8 mouse cellular contexts compared by ENCODE assay signal in genomic region chr5:30959198-30959854, GRCm38 (mm10). TPM values are rescaled to one million over a fixed set of nuclear protein-coding genes. Genes with fewer than 3 reads are reported as not detected.
A peak's percentile ranks its signal among the peaks of the same experiment; 100 is the strongest.
DNase-seq lines count a peak whose midpoint lies in the region; ATAC-seq and TF ChIP-seq lines count a peak whose summit lies in the region.

No protein-coding gene starts in this region.

- 27% methylated on average over 19 of the region's 19 CpGs for WGBS in embryonic facial prominence, embryonic 13.5 days
- WGBS in kidney, adult 2 months = 8% methylated on average over 19 of the region's 19 CpGs
- 36% methylated on average over 19 of the region's 19 CpGs for WGBS in midbrain, embryonic 11.5 days

- peaks cover 19% of the 10 kb centered on the region for H3K4me1 ChIP-seq in embryonic facial prominence, embryonic 13.5 days
- peaks cover 17% of the 10 kb centered on the region for H3K4me1 ChIP-seq in kidney, adult 2 months (ENCODE audit: control insufficient read depth, insufficient read depth, low read length)
- H3K4me1 ChIP-seq in midbrain, embryonic 11.5 days (ENCODE audit: control insufficient read depth, insufficient read depth, low read length) = peaks cover 19% of the 10 kb centered on the region

- TF ChIP-seq POLR2A in kidney, adult 2 months (IDR thresholded peaks at IDR 0.05; ENCODE audit: low read depth, low read length) = no peak

- no peaks in the 10 kb centered on the region for H3K27me3 ChIP-seq in embryonic facial prominence, embryonic 13.5 days
- H3K27me3 ChIP-seq in kidney, adult 2 months (replicated peaks; ENCODE audit: control insufficient read depth, insufficient read depth, low read length) = no peaks in the 10 kb centered on the region
- no peaks in the 10 kb centered on the region for H3K27me3 ChIP-seq in midbrain, embryonic 11.5 days (ENCODE audit: control insufficient read depth, insufficient read depth, low read length)

- no peak for ATAC-seq in embryonic facial prominence, embryonic 13.5 days (ENCODE audit: insufficient number of reproducible peaks, insufficient read depth, low FRiP score, low TSS enrichment, low read depth)
- no peak for ATAC-seq in midbrain, embryonic 11.5 days (ENCODE audit: low FRiP score)

- TF ChIP-seq CTCF in layer of hippocampus, adult 2 months (conservative IDR thresholded peaks at IDR 0.05) = no peak
- no peak for TF ChIP-seq CTCF in kidney, adult 2 months (conservative IDR thresholded peaks at IDR 0.05; ENCODE audit: insufficient read depth, insufficient read length, low read depth, low read length)

- peak overlapping the region; percentile 96 for H3K27ac ChIP-seq in layer of hippocampus, adult 2 months
- peak overlapping the region; percentile 91 for H3K27ac ChIP-seq in embryonic facial prominence, embryonic 13.5 days
- peak overlapping the region; percentile 79 for H3K27ac ChIP-seq in kidney, adult 2 months (ENCODE audit: insufficient read depth, low read depth, low read length)
- no peak overlapping the region for H3K27ac ChIP-seq in midbrain, embryonic 11.5 days (ENCODE audit: low read depth, low read length)

- peaks cover 36% of the 10 kb centered on the region for H3K36me3 ChIP-seq in embryonic facial prominence, embryonic 13.5 days
- peaks cover 1% of the 10 kb centered on the region; the same call in 1 of the 2 replicates for H3K36me3 ChIP-seq in kidney, adult 2 months (ENCODE audit: control insufficient read depth, insufficient read depth, low read length)
- H3K36me3 ChIP-seq in midbrain, embryonic 11.5 days (ENCODE audit: control insufficient read depth, insufficient read depth, low read length) = peaks cover 17% of the 10 kb centered on the region

- peak overlapping the region; percentile 92 for H3K9ac ChIP-seq in embryonic facial prominence, embryonic 13.5 days
- H3K9ac ChIP-seq in midbrain, embryonic 11.5 days (ENCODE audit: low read length) = peak overlapping the region; percentile 76

- H3K4me3 ChIP-seq in layer of hippocampus, adult 2 months = peak overlapping the region; percentile 94
- H3K4me3 ChIP-seq in embryonic facial prominence, embryonic 13.5 days = peak overlapping the region; percentile 86
- peak overlapping the region; percentile 94 for H3K4me3 ChIP-seq in kidney, adult 2 months (ENCODE audit: insufficient read depth, low read depth, low read length)
- H3K4me3 ChIP-seq in midbrain, embryonic 11.5 days (ENCODE audit: low read depth, low read length) = peak overlapping the region; percentile 74

- H3K9me3 ChIP-seq in embryonic facial prominence, embryonic 13.5 days = no peaks in the 10 kb centered on the region
- no peaks in the 10 kb centered on the region for H3K9me3 ChIP-seq in midbrain, embryonic 11.5 days (ENCODE audit: control insufficient read depth, low read length)

- no peak for DNase-seq in layer of hippocampus, adult 2 months (ENCODE audit: low spot score in 2 of 2)
- no peak for DNase-seq in layer of hippocampus, adult 18-20 months (ENCODE audit: low spot score in 2 of 2)
- peak; percentile 79 for DNase-seq in kidney, adult 2 months
- no peak for DNase-seq in midbrain, embryonic 11.5 days (ENCODE audit: low spot score, missing footprints)
- no peak for DNase-seq in right cerebral cortex, postnatal 4 days
- DNase-seq in gastrocnemius, postnatal 10 days = no peak
- DNase-seq in adrenal gland, adult 2 months = no peak

- peak overlapping the region; percentile 86 for H3K4me2 ChIP-seq in embryonic facial prominence, embryonic 13.5 days
- peak overlapping the region; percentile 88 for H3K4me2 ChIP-seq in midbrain, embryonic 11.5 days

RNA-seq across cellular contexts. Expression of gene Preb, which starts 0.8 kb away (rescaled TPM):
- 100 to 1,000 TPM; 132 to 145 TPM for total RNA-seq in layer of hippocampus, adult 2 months (2021)
- 100 to 1,000 TPM; 119 to 125 TPM for total RNA-seq in layer of hippocampus, adult 18-20 months (2021)
- 132 and 133 TPM in 2 replicates for polyA plus RNA-seq in embryonic facial prominence, embryonic 13.5 days (2015; fragmentation: Nextera tagmentation; extraction: Ambion mirVana)
- polyA plus RNA-seq in kidney, adult 2 months (2012; rRNA removed) = 346 and 372 TPM in 2 replicates
- polyA plus RNA-seq in midbrain, embryonic 11.5 days (2014; fragmentation: Nextera tagmentation; extraction: Ambion mirVana) = 89.4 and 91.0 TPM in 2 replicates
- 10 to 100 TPM; 76.8 to 83.0 TPM for total RNA-seq in gastrocnemius, postnatal 10 days (2021)
- total RNA-seq in adrenal gland, adult 2 months (2021) = 100 to 1,000 TPM; 119 to 126 TPM
- polyA plus RNA-seq in adrenal gland, adult 2 months (2012; rRNA removed) = 284 TPM in 2 replicates

RNA-seq across cellular contexts. Expression of gene Tcf23, which starts 9.1 kb away (rescaled TPM):
- total RNA-seq in layer of hippocampus, adult 2 months (2021) = under 1 TPM; 0.10 to 0.20 TPM
- total RNA-seq in layer of hippocampus, adult 18-20 months (2021) = under 1 TPM; 0.12 to 0.30 TPM
- 0.08 TPM in 1 of 2 replicates, not detected in the other for polyA plus RNA-seq in embryonic facial prominence, embryonic 13.5 days (2015; fragmentation: Nextera tagmentation; extraction: Ambion mirVana)
- 0.16 and 0.22 TPM in 2 replicates for polyA plus RNA-seq in kidney, adult 2 months (2012; rRNA removed)
- not detected in 2 replicates for polyA plus RNA-seq in midbrain, embryonic 11.5 days (2014; fragmentation: Nextera tagmentation; extraction: Ambion mirVana)
- under 1 TPM; 0.09 to 0.28 TPM for total RNA-seq in gastrocnemius, postnatal 10 days (2021)
- total RNA-seq in adrenal gland, adult 2 months (2021) = 1 to 10 TPM; 1.3 TPM
- polyA plus RNA-seq in adrenal gland, adult 2 months (2012; rRNA removed) = 0.77 and 0.78 TPM in 2 replicates

RNA-seq across cellular contexts. Expression of gene Cgref1, which starts 13.9 kb away (rescaled TPM):
- total RNA-seq in layer of hippocampus, adult 2 months (2021) = 10 to 100 TPM; 15.5 to 16.7 TPM
- total RNA-seq in layer of hippocampus, adult 18-20 months (2021) = 10 to 100 TPM; 15.0 to 16.2 TPM
- polyA plus RNA-seq in embryonic facial prominence, embryonic 13.5 days (2015; fragmentation: Nextera tagmentation; extraction: Ambion mirVana) = 8.2 and 11.5 TPM in 2 replicates
- polyA plus RNA-seq in kidney, adult 2 months (2012; rRNA removed) = 387 and 411 TPM in 2 replicates
- polyA plus RNA-seq in midbrain, embryonic 11.5 days (2014; fragmentation: Nextera tagmentation; extraction: Ambion mirVana) = 6.7 and 8.5 TPM in 2 replicates
- total RNA-seq in gastrocnemius, postnatal 10 days (2021) = 10 to 100 TPM in 1 of 2 experiments, 1 to 10 TPM in 1; 8.5 to 15.3 TPM
- total RNA-seq in adrenal gland, adult 2 months (2021) = 1 to 10 TPM in 1 of 2 experiments, under 1 TPM in 1; 0.58 to 2.5 TPM
- 1.5 and 2.0 TPM in 2 replicates for polyA plus RNA-seq in adrenal gland, adult 2 months (2012; rRNA removed)

RNA-seq across cellular contexts. Expression of gene Khk, which starts 38.1 kb away (rescaled TPM):
- 10 to 100 TPM; 17.0 to 17.7 TPM for total RNA-seq in layer of hippocampus, adult 2 months (2021)
- 10 to 100 TPM; 14.8 to 16.3 TPM for total RNA-seq in layer of hippocampus, adult 18-20 months (2021)
- polyA plus RNA-seq in embryonic facial prominence, embryonic 13.5 days (2015; fragmentation: Nextera tagmentation; extraction: Ambion mirVana) = 17.4 and 17.8 TPM in 2 replicates
- polyA plus RNA-seq in kidney, adult 2 months (2012; rRNA removed) = 1,147 and 1,266 TPM in 2 replicates
- 4.6 and 6.9 TPM in 2 replicates for polyA plus RNA-seq in midbrain, embryonic 11.5 days (2014; fragmentation: Nextera tagmentation; extraction: Ambion mirVana)
- 10 to 100 TPM; 27.9 TPM for total RNA-seq in gastrocnemius, postnatal 10 days (2021)
- 10 to 100 TPM; 37.2 to 44.3 TPM for total RNA-seq in adrenal gland, adult 2 months (2021)
- polyA plus RNA-seq in adrenal gland, adult 2 months (2012; rRNA removed) = 43.9 and 60.3 TPM in 2 replicates

RNA-seq across cellular contexts. Expression of gene Emilin1, which starts 46.1 kb away (rescaled TPM):
- total RNA-seq in layer of hippocampus, adult 2 months (2021) = 1 to 10 TPM; 2.0 TPM
- total RNA-seq in layer of hippocampus, adult 18-20 months (2021) = 1 to 10 TPM; 1.9 TPM
- polyA plus RNA-seq in embryonic facial prominence, embryonic 13.5 days (2015; fragmentation: Nextera tagmentation; extraction: Ambion mirVana) = 199 and 251 TPM in 2 replicates
- 55.6 and 63.8 TPM in 2 replicates for polyA plus RNA-seq in kidney, adult 2 months (2012; rRNA removed)
- polyA plus RNA-seq in midbrain, embryonic 11.5 days (2014; fragmentation: Nextera tagmentation; extraction: Ambion mirVana) = 28.1 and 30.3 TPM in 2 replicates
- 10 to 100 TPM; 42.2 to 60.5 TPM for total RNA-seq in gastrocnemius, postnatal 10 days (2021)
- 10 to 100 TPM; 40.3 to 62.0 TPM for total RNA-seq in adrenal gland, adult 2 months (2021)
- 64.1 and 75.1 TPM in 2 replicates for polyA plus RNA-seq in adrenal gland, adult 2 months (2012; rRNA removed)
